Mouse (Mus musculus) bone marrow macrophage, adult 2 months (primary cell): ENCODE data around the gene Immp2l.

Experiments
- CTCF ChIP-seq: IDR thresholded peaks from 2 replicates; pipeline ENCODE4 v1.5.1; 2012; ENCODE audit warnings: low read depth, mild to moderate bottlenecking, low read length, moderate library complexity
- POLR2A ChIP-seq: IDR thresholded peaks from 2 replicates; pipeline ENCODE4 v1.6.1; 2012; ENCODE audit warnings: mild to moderate bottlenecking, low read depth, low read length, borderline replicate concordance

DNA sequence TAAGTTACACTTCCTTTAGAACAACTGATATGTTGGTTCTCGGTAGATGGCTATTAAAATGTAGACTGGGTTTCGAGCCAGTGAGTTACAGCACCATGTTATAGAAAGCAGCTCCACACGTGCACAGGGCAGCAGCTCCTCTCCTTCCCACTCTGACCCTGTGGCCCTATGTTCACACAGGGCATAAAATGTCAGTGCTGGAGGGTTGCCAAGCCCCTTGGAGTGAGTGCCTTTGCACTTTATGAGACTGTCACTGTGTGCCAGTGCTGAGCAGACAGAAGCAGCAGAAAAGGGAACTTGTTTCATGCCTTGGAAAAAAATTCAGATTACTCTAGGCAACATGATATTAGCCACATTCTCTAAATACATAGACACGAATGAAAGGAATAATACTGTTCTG, 414.6 kb downstream of the Immp2l start:
- TF ChIP-seq CTCF = no peak
- TF ChIP-seq POLR2A = no peak
